Mouse (Mus musculus) frontal cortex, postnatal 25 days (tissue): ENCODE results near the gene Klhl10.

Experiments used
- DNase-seq, 2 experiments: peaks; one replicate each; pipeline ENCODE4 v3.0.0; 2022; ENCODE audit warnings: low spot score in 2 of 2

The Klhl10 gene

DNA sequence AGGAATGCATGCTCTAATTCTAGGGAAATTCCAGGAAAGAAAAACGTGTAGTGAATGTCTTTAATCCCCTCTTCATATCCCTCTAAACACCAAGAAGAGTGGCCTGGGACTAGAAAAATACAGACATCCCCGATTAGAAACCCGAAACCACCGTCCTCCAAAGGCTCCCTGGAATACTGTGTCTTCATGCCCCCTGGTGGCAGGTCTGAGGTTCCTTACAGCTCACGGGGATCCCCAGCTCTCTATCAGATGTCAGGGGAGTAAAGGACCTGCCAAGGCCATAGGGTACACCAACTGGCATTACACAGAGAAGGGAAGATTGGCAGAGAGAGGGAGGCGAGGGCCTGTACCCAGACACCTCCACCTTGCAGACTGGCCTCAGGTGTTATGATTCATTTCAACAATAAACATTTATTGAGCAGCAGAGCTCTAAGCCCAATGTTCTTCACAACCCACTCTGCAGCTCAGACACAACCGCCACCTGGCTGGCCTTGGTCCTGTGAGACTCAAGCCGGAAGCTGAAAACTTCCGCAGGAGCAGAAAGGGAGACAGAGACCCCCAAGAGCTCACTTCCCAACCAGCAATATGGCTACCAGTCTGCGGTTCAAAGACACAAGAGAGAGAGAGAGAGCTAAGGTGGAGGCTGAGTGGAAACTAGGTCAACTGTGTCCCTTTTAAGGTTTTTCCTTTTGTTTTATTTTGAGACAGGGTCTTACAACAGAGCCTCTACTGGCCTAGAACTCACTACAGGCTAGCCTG lies 33.5 kb upstream of the Klhl10 start:
- DNase-seq, result peak in 1 of 2 experiments; percentile 56

DNA sequence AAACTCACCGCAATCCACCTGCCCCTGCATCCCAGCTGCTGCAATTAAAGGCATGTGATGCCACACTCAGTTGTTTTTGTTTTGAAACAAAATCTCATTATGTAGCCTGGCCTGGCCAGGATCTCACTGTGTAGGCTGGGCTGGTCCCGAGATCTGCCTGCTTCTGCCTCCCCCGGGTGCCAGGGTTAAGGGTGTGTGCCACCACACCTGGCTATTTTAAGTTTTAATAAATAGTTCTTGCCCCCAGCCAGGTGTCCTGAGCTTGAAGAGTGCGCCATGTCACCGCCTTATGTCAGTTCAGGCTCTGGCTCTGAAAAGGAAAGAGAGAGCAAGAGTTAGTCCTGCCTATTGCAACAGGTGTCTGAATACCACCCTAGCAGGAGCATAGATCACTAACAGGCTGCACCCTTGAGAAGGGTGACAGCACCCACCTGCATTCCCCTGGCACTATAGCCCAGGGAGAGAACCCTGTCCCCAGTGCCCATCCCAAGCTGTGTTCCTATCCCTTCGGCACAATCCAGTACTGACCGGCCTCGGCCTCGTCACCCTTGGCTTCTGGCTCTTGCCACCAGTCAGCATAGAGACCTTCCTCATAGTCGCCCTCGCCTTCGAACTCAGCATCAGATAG lies 32.8 kb upstream of the Klhl10 start:
- no peak for DNase-seq

DNA sequence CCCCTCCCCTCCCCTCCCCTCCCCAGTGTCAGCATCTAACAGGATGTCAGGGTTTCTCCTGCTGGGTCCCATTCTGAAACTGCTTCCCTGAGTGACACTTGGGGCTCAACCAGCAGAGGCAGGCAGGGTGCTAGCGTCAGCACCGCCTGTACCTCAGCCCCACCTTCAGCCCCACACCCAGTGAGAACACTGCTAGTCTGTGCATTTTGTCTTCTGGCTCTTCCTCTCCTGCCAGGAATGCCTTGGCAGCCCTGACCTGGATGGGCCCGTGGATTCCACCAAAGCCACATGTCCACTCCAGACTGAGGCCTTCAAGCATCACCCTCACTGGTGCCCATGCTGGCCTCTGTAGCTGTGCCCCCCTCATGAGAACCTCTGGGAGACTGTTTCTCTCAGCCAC lies 32.0 kb upstream of the Klhl10 start:
- DNase-seq, result no peak

DNA sequence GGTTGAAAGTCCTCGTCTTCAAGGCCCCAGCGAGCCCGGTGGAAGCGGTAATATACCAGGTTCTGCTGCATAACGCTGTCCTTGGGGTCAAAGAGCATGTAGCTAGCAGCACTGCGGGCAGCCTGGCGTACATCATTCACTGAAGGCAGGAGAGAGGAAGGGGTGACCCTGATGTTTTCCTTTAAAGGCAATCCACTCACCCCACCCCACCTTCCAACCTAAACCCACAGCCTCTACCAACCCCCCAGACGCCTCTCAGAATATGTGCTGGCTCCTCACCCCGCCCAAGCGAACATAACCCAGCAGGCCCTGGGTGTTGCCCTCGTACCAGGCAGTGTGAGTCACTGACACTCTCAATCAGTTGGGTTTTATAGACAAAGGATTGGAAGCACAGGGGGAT lies 30.0 kb upstream of the Klhl10 start:
- no peak for DNase-seq

DNA sequence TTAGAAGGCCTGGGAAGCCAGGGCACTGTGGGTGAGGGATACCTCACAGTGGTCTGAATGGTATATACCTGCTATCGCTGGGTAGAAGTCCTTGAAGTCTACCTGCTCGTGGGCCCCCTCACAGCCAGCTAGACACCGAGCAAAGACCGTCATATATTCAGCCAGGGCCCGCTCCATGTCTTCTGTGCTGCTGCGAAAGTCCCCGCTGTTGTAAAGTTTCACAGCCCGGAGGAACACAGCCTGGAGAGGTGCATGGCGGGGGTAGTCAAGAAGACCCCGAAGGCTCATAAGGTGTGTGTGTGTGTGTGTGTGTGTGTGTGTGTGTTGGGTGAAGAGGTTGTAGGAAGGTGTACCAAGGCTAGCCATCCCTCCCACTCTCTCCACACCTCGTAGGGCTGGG lies 28.2 kb upstream of the Klhl10 start:
- no peak for DNase-seq

DNA sequence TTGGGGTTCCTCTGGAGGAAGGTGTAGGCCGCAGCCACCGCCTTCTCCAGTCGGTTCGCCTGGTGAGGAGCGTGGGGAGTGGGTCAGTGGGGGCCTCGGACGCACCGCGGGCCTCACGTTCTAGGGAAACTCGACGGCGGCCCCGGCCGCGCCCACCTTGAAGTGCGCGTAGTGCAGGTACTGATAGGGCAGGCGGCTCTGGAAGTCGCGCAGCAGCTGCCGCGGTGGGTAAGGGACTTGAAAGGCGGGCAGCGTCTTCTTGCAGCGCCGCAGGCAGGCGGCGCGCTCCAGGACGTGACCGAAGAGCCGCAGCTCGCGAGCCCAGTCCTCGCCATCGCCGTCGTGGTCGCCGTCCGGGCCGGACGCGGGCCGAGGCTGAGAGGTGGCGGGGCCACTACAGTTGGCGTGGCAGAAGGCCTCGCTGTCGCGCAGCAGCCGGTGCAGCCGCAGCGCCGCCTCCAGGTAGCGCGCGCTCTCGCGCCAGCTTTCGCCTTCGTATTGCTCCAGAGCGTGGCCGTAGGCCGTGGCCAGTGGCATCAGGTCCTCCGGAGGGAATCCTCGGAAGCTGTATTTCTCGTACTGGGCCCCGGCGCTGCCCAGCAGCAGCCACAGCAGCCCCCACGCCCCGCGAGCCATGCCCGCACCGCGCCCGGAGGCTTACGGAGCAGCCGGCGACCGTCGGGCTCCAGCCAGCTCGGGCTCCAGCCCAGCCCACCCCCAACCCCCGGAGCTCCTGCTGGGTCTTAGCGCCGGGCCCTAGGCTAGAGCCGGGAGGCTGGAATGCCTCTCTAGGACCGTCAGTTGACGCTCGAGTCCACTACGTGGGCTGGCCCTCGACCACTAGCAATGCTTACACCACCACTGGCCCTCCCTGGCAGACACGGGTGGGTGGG lies 27.4 kb upstream of the Klhl10 start, which contains the start of gene P3h4:
TSS of gene P3h4 (minus strand) at position 816 of the 893 bp plus-strand sequence.
- DNase-seq, result peak; percentile 56 to 60

DNA sequence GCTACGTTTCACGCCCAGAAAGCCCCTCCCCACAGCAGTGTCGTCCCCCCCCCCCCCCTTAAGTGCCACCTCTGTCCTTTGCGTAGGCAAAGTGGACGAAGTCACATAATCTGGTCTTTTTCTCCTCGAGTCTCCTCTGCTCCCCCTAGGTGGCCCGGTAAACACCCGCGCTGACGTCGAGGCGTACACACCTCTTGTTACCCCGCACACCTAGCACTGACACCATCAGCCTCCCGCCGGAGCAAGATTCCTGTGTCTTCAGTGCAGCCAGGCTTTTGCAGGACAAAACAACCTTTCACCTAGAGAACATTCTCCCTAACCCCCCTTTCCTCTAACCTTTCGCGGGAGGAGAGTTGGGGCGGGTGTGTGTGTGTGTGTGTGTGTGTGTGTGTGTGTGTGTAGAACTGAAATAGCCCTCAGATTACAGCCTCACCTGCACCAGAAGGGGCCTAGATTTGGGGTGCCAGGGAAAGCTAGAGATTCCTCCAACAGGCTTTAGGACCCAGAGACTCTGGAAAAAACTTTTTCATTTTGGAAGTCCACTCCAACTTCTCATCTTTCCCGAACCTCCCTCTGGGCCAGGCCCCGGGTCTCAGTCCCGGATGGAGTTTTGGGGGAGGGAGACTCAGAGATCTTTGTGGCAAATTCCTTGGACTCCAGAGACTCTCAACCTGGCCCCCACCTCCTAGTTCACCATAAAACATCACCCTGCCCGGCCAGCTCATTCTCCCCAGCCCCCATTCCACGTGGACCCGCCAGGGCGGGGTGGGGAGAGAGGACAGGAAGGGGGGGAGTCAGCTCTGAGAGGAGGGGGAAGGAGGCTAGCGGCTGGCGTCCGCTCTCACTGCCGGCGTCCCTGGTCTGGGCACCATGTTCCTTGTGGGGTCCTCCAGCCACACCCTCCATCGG lies 26.5 kb upstream of the Klhl10 start, which contains the start of gene Fkbp10:
TSS of gene Fkbp10 (plus strand) at position 784 of the 909 bp plus-strand sequence.
- DNase-seq, result no peak

DNA sequence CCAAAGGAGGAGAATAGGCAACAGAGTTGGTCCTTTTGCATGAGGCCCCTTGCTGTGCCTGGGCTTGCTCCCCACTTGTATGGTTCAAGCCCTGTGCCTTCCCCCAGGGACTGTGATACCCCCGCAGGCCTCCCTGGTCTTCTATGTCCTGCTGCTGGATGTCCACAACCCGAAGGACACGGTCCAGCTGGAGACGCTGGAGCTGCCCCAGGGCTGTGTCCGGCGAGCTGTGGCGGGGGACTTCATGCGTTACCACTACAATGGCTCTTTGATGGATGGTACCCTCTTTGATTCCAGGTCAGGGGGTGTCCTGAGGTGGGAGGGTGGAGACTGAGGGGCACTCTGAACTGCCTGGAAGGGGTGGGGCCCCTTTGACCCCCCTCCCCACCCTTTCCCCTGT lies 20.2 kb upstream of the Klhl10 start:
- no peak for DNase-seq

DNA sequence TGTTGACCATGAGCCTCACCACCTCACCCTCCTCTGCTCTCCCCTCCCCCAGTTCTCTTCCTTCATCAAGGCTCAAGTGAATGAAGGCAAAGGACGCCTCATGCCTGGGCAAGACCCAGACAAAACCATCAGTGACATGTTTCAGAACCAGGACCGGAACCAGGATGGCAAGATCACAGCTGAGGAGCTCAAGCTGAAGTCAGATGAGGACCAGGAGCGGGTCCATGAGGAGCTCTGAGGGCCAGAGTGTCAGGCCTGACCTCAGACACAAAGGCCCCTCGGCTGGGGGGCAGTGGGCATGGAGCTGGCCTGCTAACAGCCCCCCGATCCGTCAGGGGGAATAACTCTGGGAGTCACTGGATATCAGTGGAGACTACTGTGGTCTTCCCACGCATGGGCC lies 17.9 kb upstream of the Klhl10 start:
- DNase-seq, result no peak

DNA sequence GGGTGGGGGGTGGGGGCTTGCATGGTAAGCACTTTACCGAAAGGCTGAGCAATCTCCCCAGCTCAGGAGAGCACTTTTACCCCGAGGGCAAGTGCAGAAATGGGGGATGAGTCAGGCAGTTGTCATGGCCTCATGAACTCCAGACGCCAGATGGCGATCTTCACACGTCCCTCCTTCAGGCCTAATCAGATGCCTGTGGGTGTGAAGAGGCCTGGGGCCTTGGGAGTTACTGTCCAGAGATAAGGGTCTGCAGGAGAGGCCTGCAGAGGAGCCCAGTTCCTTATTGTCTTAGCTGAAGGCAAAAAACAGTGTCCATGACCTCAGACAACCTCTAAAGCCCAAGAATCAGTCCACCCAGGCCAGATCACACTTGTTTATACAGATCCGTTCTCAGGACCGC lies 15.9 kb upstream of the Klhl10 start:
- DNase-seq, result peak; percentile 54 to 62

DNA sequence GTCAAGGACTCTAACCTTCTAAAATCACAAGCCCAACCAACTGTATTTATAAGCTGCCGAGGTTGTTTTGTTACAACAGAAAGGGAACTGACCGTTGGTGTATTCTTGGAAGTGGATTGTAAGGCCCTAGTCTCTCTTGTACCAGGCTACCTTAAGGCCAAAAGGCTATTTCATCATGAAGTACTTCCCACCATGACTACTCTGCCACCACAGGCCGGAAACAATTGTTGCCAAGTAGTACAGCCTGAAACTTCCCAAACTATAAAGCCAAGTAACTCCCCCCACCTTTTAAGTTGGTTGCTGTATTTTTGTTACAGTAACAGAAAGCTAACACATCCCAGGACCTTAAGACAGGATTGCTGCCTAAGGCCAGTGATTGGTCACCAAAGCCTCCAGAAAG lies 14.9 kb upstream of the Klhl10 start:
- no peak for DNase-seq

DNA sequence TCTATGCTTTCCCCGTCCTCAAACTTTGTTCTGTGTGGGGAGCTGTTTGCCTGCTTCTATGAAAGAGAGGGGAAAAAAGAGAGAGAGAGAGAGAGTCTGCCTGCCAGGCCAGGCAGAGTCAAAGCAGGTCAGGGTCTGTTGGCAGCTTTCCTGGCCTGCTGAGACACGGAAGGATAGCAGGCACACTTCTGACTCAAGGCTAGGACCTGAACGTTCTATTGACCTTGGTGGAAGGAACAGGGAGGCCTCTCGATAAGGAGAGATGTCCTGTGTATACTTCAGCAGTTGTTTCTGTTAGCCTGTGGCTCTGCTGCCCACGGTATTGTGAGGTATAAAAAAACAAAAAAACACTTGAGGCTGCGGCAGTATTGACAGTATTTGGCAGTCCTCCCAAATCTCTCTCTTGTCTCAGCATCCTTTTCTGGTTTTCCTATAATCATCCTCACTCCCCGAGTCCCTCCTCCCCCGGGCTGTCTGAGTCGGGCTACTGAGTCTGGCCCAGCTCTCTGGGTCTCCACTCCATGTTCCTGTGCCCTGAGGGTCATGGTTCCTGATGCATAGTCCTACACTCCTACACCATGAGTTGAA lies 13.0 kb upstream of the Klhl10 start:
- no peak for DNase-seq

DNA sequence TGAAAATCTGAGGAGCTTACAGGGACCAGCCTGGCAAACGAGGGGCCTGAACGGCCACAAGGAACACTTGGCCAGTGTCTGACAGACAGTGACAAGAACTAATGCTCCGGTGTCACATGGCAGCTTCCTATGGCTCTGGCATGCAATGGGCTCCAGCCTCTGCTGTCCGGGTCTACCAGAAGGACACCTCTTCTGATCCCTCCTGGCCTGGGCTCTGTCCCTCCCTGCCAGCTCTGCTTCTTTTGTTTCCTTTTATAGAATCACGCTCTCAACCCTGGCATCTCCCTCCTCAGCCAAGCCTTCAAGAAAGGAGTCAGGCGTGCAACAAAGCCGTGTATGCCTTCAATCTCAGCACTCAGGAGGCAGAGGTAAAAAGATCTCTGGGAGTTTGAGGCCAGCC lies 11.7 kb upstream of the Klhl10 start:
- DNase-seq, result no peak

DNA sequence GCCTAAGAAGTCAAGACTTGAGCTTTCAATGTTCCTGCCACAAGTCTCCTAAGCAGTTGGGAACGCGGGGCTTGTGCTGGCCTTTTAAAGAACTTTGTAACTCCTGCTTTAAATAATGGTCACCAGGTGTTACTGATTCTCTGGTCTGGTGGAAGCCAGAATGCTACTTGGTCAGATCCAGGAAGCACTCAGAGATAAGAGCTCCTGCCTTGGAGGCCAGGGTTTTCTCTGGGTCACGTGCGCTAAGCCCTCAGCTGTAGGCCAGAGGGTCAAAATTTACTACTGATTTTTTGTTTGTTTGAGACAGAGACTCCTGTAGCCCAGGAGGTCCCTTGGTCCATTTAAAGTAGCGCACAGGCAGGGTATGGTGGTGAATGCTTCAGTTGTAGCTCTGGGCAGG lies 9.7 kb upstream of the Klhl10 start:
- no peak for DNase-seq

DNA sequence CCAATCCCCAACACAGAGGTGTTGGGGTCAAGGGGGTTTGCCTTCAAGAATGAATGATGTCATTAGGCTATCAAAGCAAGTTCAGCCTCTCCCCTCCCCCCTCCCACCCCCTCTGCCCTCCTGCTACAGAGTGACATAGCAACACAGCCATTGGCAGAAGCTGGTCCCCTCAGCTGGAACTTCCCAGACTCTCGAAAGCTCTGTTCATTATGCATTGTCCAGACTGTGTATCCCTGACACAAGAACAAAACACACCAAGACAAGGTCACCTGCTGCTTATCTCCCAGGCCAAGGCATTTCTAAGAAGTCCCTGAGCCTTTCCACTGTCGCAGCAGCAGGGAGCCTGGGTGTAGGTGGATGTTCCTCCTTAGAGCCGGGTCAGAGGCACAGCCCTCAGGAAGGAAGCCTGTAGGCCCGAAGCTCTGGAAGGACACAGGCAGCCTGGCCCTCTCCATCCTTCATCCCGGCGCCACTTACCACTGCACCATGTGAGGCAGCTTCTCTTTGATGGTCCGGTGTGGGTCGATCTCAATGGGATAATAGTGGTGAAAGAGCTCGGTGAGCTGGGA lies 6.0 kb upstream of the Klhl10 start:
- no peak for DNase-seq

DNA sequence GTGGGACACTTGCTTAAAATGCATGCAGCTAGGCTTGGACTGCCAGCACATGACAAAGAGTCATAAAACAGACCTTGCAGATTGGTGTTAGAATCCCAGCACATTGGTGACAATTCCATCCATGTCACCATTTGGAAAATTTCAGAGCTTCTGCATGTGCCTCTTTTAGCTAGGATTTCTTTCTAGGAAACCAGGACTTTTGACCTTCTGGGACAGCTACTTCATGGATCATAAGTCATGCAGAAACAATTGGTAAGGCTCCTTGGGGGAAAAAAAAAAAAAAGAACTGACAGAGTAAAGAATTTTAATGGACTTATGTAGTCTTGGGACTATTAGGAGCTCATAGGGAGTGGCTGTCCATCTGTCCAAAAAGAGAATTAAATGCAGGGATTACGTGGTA lies 3.8 kb upstream of the Klhl10 start:
- DNase-seq, result no peak

DNA sequence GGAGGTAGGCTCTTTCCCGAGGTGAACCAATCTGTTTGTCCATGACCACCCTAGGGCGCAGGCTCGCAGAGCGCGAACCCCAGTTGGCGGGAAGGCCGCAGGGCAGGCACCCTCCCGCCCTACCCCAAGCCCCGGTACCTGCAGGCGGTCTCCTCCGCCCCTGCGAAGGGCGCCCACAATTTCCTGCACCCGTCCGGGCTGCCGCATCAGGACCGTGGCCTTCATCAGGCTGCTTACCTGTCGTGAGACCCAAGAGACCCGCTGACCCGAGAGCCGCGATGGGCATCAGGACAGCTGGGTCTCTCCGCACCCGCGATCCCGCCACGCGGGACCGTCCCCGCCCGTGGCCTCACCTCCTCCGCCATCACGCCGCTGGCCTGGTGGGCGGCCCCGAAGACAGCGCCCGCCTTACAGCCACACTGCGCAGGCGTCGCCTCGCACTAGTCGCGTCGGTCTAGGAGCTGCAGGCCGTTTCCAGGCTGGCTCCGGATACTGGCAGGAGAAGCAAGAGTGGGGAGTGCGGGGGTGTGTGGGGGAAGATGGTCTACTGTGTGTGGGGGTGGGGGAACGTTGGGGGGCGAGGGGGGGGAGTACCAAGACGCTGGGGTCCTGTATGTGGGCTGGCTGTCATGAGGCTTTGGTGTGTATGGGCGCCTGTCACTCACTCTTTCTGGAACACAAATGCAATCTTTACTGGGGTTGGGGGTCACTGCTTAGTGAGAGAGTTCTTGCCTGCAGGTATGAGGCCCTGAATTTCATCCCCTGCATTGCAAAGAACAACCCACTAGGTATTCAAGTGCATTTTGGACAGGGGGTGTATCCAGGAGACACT lies 810 bp upstream of the Klhl10 start:
- DNase-seq, result peak; percentile 66 to 70

DNA sequence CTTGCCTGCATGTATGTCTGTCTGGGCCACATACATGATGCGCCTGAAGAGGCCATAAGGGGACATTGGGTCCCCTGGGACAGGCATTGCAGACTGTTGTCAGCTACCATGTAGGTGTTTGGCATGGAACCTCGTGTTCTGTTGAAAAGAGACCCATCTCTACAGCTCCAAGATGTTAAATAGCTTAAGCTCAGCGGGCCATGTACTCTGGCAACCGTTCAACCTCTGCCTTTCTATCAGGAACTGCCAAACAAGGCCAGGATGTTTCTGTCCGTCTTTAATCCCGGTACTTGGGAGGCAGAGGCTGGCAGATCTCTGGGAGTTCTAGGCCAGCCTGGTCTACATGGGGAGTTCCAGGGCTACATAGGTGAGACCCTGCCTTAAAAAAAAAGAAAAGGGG lies 908 bp downstream of the Klhl10 start:
- no peak for DNase-seq

DNA sequence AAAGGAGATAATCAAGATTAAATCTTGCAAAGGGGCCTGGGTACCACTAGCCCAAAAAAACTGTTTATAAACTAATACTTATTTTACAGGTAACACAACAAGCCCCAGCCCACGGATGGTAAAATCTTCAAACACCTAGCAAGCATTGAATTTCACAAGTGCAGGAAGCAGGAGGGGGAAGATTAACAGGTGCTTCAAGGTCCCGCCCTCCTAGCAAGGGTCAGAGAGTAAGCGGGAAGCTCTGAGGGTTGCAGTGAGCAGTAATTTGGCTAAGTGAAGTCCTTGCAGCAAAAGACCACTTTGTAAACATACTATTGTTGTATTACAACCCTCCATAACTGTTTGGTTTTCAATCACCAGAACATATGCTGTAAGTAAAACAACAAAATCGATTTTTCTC lies 15.5 kb downstream of the Klhl10 start:
- DNase-seq, result no peak

DNA sequence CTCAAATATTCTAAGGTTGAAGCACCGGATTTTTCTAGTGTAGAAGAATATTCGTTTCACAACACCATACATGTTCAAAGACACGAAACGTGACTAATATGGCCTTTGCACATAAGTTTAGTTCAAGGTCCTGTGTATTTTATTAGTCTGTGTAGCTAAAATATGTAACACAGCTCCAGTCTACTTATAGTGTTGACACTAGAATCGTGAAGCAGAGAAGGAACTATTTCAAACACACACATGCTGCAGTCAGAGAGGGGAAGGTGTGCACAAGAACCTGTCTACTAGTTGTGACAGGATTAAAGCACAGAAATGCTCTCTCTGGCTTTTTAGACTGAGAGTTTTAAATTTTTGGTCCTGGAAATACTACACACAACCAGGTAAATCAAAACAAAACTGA lies 16.0 kb downstream of the Klhl10 start:
- no peak for DNase-seq
